Mouse (Mus musculus): ENCODE results near the gene Dmrtc1a. TPM values are rescaled to one million over a fixed set of nuclear protein-coding genes. Genes with fewer than 3 reads are reported as not detected.
"Not testable (repeated sequence)": the region's sequence is repeated elsewhere in the genome, so short reads cannot be mapped to it uniquely, and the experiment has no call there.

Dmrtc1a gene
- polyA plus RNA-seq (2016; fragmentation: Nextera tagmentation; extraction: Ambion mirVana): 0.39 and 0.43 TPM in 2 replicates

DNA sequence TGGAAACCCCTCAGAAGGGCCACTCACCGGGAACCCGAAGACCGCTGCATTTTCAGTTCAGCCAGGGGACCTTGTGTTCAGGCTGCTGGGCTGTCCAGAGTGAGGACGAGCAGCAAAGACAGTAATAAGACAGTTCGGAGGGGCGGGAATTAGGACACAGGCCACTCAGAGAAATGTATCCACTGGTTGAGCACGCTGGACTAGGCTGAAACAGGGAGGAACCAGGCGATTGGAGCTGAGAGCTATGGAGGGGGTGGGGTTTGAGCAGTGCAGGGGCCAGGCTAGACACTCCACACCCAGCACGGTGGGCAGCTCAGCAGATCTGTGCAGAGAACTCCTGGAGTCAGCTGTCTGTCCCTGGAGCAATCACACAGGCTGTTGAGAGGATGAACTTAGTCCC lies at the start of gene Dmrtc1a, which contains the start of gene 1700011M02Rik:
Gene Dmrtc1a (minus strand): TSS at position 101 of the 400 bp plus-strand sequence.
Gene 1700011M02Rik (plus strand): TSS at position 319 of the 400 bp plus-strand sequence.
- H3K4me3 ChIP-seq; H3K36me3 ChIP-seq (replicated peaks); H3K4me1 ChIP-seq; H3K9me3 ChIP-seq; DNase-seq (ENCODE audit: low spot score); H3K27ac ChIP-seq (replicated peaks): not testable (repeated sequence)
- peaks cover 73% of the 10 kb centered on the region for H3K27me3 ChIP-seq (replicated peaks; ENCODE audit: low read depth, poor library complexity, severe bottlenecking)
- WGBS: 90% methylated on average over 8 of the region's 9 CpGs

DNA sequence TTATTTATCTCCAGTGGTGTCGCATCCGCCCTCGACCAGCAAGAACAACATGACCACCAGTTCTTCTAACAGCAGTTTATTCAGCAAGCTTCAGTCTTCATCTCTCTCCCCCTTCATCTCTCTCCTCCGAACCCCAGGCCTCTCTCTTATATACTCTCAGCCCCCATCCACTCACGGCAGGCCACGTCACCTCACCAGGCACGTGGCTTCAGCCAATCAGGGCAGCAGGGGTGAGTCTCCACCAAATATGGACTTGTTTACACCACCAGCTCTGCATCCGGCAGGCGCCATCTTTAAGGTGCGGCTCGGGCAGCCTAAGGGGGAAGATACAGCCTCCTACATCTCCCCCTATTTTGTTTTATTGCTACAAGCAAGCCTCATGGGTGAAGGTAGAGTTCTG lies 41.6 kb upstream of the Dmrtc1a start:
- not testable (repeated sequence) for H3K27ac ChIP-seq (replicated peaks); H3K4me1 ChIP-seq; H3K36me3 ChIP-seq (replicated peaks); H3K4me3 ChIP-seq; DNase-seq (ENCODE audit: low spot score); H3K9me3 ChIP-seq
- peaks cover 59% of the 10 kb centered on the region for H3K27me3 ChIP-seq (replicated peaks; ENCODE audit: low read depth, poor library complexity, severe bottlenecking)
- 89% methylated on average over 11 of the region's 11 CpGs for WGBS

DNA sequence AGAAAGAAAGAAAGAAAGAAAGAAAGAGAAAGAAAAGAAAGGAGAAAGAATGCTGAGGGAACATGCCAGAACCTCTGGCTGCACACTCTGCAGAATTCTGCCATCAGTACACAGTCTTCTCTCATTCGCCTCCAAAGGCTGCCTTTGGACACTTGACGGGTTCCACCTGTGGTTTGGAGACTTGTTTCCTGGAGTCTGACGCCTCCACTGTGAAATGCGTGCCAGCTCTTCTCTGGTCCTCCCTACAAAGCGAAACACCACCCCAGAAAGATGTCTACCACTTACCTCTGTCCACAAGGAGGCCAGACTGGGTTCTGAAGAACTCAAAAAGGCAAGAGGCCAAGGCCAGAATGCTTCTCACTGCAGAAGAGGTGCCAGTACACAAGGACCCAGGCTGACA lies 28.3 kb upstream of the Dmrtc1a start:
- DNase-seq (ENCODE audit: low spot score): no peak
- 68% methylated on average over 5 of the region's 5 CpGs for WGBS
- Histone ChIP-seq H3K4me1 (0 out of 2 replicates have a peak, but pooled peaks cover 3% of the 10 kb centered on the region), H3K27me3 (replicated peaks; ENCODE audit: low read depth, poor library complexity, severe bottlenecking) (peaks cover 62% of the 10 kb centered on the region), H3K9me3 (no peaks in the 10 kb centered on the region), H3K27ac (replicated peaks) (no peak overlapping the region), H3K4me3 (no peak overlapping the region), H3K36me3 (replicated peaks) (no peaks in the 10 kb centered on the region)

DNA sequence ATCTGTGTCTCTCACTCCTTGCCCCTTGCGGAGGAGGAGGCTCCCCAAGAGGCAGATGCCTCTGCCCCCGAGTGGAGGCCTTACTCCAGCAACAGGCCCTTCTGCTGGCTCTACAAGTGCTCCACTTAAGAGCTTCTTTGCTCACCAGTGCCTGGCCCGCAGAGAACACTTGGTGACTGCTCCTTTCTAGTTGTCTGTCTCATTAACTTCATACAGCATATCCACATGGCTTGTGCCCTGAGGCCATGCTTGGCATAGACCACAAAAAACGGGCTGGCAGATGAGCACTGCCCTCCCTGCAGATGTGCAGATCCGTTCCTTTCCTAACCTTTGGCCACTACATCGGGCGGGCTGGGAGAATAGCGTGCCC lies 25.9 kb upstream of the Dmrtc1a start:
- Histone ChIP-seq H3K27ac (replicated peaks) (no peak overlapping the region), H3K9me3 (no peaks in the 10 kb centered on the region), H3K4me1 (0 out of 2 replicates have a peak, but pooled peaks cover 3% of the 10 kb centered on the region), H3K4me3 (peak overlapping the region; percentile 69), H3K27me3 (replicated peaks; ENCODE audit: low read depth, poor library complexity, severe bottlenecking) (peaks cover 62% of the 10 kb centered on the region), H3K36me3 (replicated peaks) (no peaks in the 10 kb centered on the region)
- 61% methylated on average over 8 of the region's 8 CpGs for WGBS
- DNase-seq (ENCODE audit: low spot score): no peak

DNA sequence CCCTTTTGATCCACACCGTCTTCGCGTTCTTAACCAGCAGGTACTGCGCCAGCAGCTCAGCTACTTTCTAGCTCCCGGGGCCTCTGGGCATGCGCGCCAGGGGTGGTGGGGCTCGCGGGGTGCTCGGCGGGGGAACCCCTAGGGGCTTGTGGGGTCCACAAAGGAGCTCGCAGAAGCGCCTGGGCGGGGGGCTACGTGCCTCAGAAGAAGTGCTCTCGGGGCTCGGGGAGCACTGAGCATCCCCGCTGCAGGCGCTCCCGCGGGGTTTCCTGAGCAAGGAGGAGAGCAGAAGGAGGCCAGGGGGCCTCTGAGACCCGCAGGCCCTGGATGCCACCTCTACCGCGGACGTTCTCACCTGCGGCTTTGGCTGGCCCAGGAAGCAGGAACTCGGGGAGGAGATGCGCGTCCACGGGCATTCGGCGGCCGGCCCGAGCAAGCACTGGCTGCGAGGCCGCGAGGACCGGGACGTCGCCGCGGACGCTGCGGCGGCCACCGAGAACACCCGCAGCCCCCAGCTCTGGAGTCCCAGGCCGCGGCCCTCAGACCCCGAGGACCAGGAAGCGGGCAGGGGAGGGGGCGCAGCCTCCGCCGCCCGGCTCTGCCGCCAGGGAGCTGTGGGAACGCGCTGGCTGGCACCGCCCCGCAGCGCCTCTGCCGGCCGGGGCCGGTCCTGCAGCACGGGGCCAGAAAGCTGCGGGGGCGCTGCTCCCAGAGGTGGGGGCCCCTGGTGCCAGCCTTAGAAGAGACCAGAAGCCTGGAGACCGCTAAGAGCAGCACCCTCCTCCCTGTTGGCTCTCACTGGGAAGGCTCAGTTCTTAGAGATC lies 25.3 kb upstream of the Dmrtc1a start:
- peaks cover 64% of the 10 kb centered on the region for H3K27me3 ChIP-seq (replicated peaks; ENCODE audit: low read depth, poor library complexity, severe bottlenecking)
- WGBS: 17% methylated on average over 66 of the region's 68 CpGs
- peak overlapping the region; percentile 69 for H3K4me3 ChIP-seq
- H3K36me3 ChIP-seq (replicated peaks): no peaks in the 10 kb centered on the region
- no peaks in the 10 kb centered on the region for H3K9me3 ChIP-seq
- DNase-seq (ENCODE audit: low spot score): peak; percentile 78
- 0 out of 2 replicates have a peak, but pooled peaks cover 3% of the 10 kb centered on the region for H3K4me1 ChIP-seq
- peak overlapping the region; percentile 82 for H3K27ac ChIP-seq (replicated peaks)

DNA sequence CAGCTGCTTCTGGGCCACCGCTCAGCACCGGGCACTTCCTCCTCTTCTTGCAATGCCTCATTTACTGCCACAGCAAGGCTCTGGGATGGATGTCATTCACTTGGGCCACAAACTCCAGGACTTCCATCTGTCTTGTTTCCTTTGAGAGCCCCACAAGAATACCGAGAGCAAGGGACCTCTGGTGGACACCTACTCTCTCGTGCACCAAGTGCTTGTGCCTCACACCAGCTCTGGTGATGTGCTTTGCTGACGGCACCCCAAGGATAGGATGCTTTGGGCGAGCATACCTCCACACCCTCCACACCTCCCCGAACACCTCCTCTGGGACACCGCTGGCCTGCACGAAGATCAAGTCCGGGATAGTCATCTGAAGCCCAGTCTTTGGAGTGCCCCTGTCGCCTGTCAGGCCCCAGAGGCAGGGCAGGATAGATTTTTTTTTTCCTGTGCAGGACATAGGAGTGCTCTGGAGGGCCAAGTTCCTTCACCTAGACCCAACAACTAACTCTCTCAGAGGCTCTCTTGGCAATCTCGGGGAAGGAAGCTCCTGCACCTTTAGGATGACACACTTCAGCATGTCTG lies 24.6 kb upstream of the Dmrtc1a start:
- 57% methylated on average over 12 of the region's 12 CpGs for WGBS
- peak overlapping the region; percentile 69 for H3K4me3 ChIP-seq

DNA sequence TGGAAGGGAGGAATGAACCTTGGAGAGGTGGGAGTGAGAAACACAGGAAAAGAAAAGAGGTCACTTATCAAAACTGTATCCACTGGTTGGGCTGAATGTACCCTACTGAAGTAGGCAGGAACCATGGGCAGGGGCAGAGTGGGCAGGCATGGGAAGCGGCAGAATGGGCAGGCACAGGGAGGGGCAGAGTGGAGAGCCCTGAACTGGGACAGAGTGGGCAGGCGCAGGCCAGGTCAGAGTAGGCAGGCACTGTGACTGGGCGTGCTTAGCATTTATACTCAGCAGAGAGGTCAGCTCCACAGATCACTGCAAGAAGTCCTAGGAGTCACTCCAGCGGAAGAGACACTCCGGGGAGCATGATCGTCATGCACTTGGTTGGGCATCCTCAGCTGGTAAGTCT lies 19.6 kb upstream of the Dmrtc1a start, which contains the start of gene 1700018G05Rik:
Gene 1700018G05Rik (plus strand): TSS at position 301 of the 400 bp plus-strand sequence.
- H3K4me3 ChIP-seq; H3K4me1 ChIP-seq; H3K36me3 ChIP-seq (replicated peaks); H3K27ac ChIP-seq (replicated peaks); H3K9me3 ChIP-seq; DNase-seq (ENCODE audit: low spot score): not testable (repeated sequence)
- peaks cover 37% of the 10 kb centered on the region for H3K27me3 ChIP-seq (replicated peaks; ENCODE audit: low read depth, poor library complexity, severe bottlenecking)
- 86% methylated on average over 6 of the region's 6 CpGs for WGBS

More for the DNA sequence above, 24.6 kb upstream of the Dmrtc1a start:
- peak; percentile 7 for DNase-seq (ENCODE audit: low spot score)
- H3K4me1 ChIP-seq: 0 out of 2 replicates have a peak, but pooled peaks cover 3% of the 10 kb centered on the region
- peaks cover 71% of the 10 kb centered on the region for H3K27me3 ChIP-seq (replicated peaks; ENCODE audit: low read depth, poor library complexity, severe bottlenecking)
- no peaks in the 10 kb centered on the region for H3K9me3 ChIP-seq
- H3K36me3 ChIP-seq (replicated peaks): no peaks in the 10 kb centered on the region
- peak overlapping the region; percentile 82; the same call in 1 of the 2 replicates for H3K27ac ChIP-seq (replicated peaks)

DNA sequence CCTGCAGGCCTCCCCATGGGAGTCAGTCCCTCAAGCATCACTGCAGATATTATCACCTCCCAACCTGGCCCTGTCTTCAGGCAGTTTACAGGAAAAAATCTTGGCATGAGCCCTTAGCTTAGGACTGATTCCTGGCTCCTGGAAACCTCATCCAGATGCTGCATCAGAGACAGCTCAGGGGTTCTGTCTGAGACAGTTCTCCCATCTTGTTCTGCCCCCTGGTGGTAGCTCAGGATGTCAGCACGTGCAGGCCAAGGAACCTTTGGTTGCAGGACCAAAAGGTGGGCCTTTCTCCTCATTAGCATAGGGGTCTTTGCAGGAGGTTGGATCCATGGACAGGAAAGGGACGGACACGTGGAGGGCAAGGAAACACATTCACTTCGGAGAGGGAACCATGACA lies 18.2 kb upstream of the Dmrtc1a start:
- not testable (repeated sequence) for H3K36me3 ChIP-seq (replicated peaks); H3K27ac ChIP-seq (replicated peaks); H3K9me3 ChIP-seq; H3K4me1 ChIP-seq; H3K4me3 ChIP-seq
- WGBS: 19% methylated on average over 4 of the region's 4 CpGs
- peaks cover 44% of the 10 kb centered on the region for H3K27me3 ChIP-seq (replicated peaks; ENCODE audit: low read depth, poor library complexity, severe bottlenecking)
- peak; percentile 51 for DNase-seq (ENCODE audit: low spot score)

DNA sequence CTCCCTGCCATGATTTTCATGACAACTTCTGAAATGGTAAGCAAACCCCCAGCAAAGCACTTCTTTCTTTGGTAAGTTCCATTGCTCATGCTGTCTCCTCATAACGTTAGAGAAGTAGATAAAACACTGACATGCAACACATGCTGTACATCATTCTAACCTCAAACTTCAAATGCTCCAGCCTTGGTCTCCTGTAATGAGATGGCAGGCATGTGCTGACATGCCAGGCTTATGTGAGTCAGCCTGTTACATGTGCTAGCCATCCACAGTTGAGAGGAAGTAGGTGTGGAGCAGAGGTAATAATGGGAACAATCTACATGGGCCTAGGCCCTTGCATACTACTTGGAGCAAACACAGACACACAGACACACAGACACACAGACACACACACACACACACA lies 6.3 kb upstream of the Dmrtc1a start:
- 76% methylated on average over 1 of the region's 1 CpGs for WGBS
- not testable (repeated sequence) for H3K36me3 ChIP-seq (replicated peaks); H3K27ac ChIP-seq (replicated peaks); DNase-seq (ENCODE audit: low spot score); H3K4me3 ChIP-seq; H3K9me3 ChIP-seq; H3K4me1 ChIP-seq
- H3K27me3 ChIP-seq (replicated peaks; ENCODE audit: low read depth, poor library complexity, severe bottlenecking): peaks cover 51% of the 10 kb centered on the region

DNA sequence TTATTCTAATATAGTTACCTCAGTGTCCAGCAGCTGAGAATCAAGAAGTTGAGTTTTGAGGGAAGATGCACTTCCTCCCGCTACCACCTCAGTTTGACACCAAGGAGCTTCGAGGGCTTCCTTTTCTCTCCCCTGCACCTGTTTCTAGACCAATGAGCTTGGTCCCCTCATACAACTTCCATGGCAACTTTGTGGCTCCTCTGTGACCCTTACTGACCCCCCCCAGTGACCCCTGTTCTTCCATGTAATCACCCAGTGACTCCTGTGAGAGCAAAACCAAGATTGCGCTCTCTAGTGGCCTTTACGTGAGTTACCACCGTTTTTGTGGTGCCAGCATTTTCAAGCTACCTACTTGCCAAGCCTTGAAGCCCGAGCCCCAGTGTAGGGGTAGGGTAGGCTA lies 40.6 kb downstream of the Dmrtc1a start, which contains the start of gene 1700031F05Rik:
Gene 1700031F05Rik (minus strand): TSS at position 101 of the 400 bp plus-strand sequence.
- no peaks in the 10 kb centered on the region for H3K36me3 ChIP-seq (replicated peaks)
- no peaks in the 10 kb centered on the region for H3K4me1 ChIP-seq
- peaks cover 41% of the 10 kb centered on the region for H3K27me3 ChIP-seq (replicated peaks; ENCODE audit: low read depth, poor library complexity, severe bottlenecking)
- H3K27ac ChIP-seq (replicated peaks): no peak within 1 kb of the TSS
- no peak within 1 kb of the TSS for H3K4me3 ChIP-seq
- H3K9me3 ChIP-seq: no peaks in the 10 kb centered on the region
- 86% methylated on average over 6 of the region's 6 CpGs for WGBS
- no peak for DNase-seq (ENCODE audit: low spot score)

DNA sequence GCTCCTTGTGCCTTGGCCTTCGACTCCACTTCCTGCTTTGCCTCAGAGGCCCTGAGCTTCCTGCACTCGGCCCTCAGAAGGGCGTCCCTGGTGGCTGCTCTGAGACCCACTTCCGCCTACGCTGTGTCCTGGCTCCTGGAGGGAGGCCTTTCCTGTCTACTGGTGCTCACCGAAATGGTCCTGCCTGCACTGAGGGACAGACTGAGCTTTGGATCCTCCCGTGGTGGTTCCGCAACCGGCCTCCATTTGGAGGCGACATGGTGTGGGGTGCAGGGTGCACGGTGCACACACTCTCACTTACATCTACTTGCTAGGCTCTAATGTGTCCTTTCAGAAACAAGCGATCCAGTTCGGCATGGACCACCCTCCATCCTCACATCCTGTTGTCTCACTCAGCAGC lies 54.0 kb downstream of the Dmrtc1a start, which contains the start of gene Dmrtc1c2:
Gene Dmrtc1c2 (minus strand): TSS at position 101 of the 400 bp plus-strand sequence.
- not testable (repeated sequence) for H3K4me3 ChIP-seq; DNase-seq (ENCODE audit: low spot score); H3K27me3 ChIP-seq (replicated peaks; ENCODE audit: low read depth, poor library complexity, severe bottlenecking); H3K27ac ChIP-seq (replicated peaks); H3K9me3 ChIP-seq; H3K36me3 ChIP-seq (replicated peaks); H3K4me1 ChIP-seq
- 93% methylated on average over 4 of the region's 13 CpGs for WGBS

All from embryonic facial prominence, embryonic 10.5 days (tissue).